2 mouse cellular contexts compared by ENCODE assay signal in genomic region chr5:135918593-135918992, GRCm38 (mm10).
TF ChIP-seq lines count a peak whose summit lies in the region.

No protein-coding gene starts in this region.

TF ChIP-seq in MEL, 35 proteins besides CTCF, POLR2A, EP300 and RAD21:
- TF ChIP-seq SMC3 (IDR thresholded peaks at IDR 0.05; ENCODE audit: low read depth, low read length), result no peak
- TF ChIP-seq HCFC1 (IDR thresholded peaks at IDR 0.05; ENCODE audit: low read depth, low read length), result no peak
- no peak for TF ChIP-seq TCF12 (IDR thresholded peaks at IDR 0.05; ENCODE audit: low read depth, low read length)

TF ChIP-seq in myocyte, 11 proteins besides CTCF, POLR2A, EP300 and RAD21:
- no peak for TF ChIP-seq MAX (IDR thresholded peaks at IDR 0.05; ENCODE audit: low read depth)
- no peak for TF ChIP-seq TCF3 (IDR thresholded peaks at IDR 0.05; ENCODE audit: insufficient read length, low read depth)
- TF ChIP-seq SRF (IDR thresholded peaks at IDR 0.05; ENCODE audit: control insufficient read depth, insufficient read length, low read depth), result no peak
- no peak for TF ChIP-seq POLR2AphosphoS2 (IDR thresholded peaks at IDR 0.05; ENCODE audit: insufficient read length, low read depth)
- TF ChIP-seq USF1 (IDR thresholded peaks at IDR 0.05; ENCODE audit: low read depth), result no peak
- TF ChIP-seq CEBPB (IDR thresholded peaks at IDR 0.05; ENCODE audit: insufficient read depth, poor library complexity, severe bottlenecking), result no peak
- no peak for TF ChIP-seq E2F4 (IDR thresholded peaks at IDR 0.05; ENCODE audit: insufficient read depth)
- no peak for TF ChIP-seq MYOG (IDR thresholded peaks at IDR 0.05; ENCODE audit: control insufficient read depth in 1 of 3, insufficient read depth in 1 of 3, insufficient read length in 2 of 3, low read depth in 2 of 3)
- TF ChIP-seq MYOD1 (IDR thresholded peaks at IDR 0.05; ENCODE audit: control insufficient read depth in 1 of 3, insufficient read length in 2 of 3, low read depth in 2 of 3), result no peak
- TF ChIP-seq REST (IDR thresholded peaks at IDR 0.05; ENCODE audit: insufficient read depth, insufficient read length), result no peak
- no peak for TF ChIP-seq TCF12 (IDR thresholded peaks at IDR 0.05; ENCODE audit: insufficient read depth, poor library complexity, severe bottlenecking)
